Mouse (Mus musculus): ENCODE results near the gene Clcc1. TPM values are rescaled to one million over a fixed set of nuclear protein-coding genes. Genes with fewer than 3 reads are reported as not detected.
"Not testable (repeated sequence)": the region's sequence is repeated elsewhere in the genome, so short reads cannot be mapped to it uniquely, and the experiment has no call there.

Gene Clcc1
- polyA plus RNA-seq, 1 experiment from 2014 or later: 64.5 TPM

GRCm38 (mm10) chr3:108654566-108654965 lies 853 bp downstream of the Clcc1 start:
- H3K27me3 ChIP-seq (ENCODE audit: control insufficient read depth, insufficient read depth, low read length): no peaks in the 10 kb centered on the region
- 26% methylated on average over 14 of the region's 14 CpGs for WGBS
- peak overlapping the region; percentile 79 for H3K4me3 ChIP-seq (ENCODE audit: low read depth, low read length)
- H3K4me1 ChIP-seq (replicated peaks; ENCODE audit: control insufficient read depth, insufficient read depth, low read length): no peaks in the 10 kb centered on the region
- DNase-seq (ENCODE audit: low spot score) (peak; percentile 22), ATAC-seq (ENCODE audit: low FRiP score) (no peak)
- H3K27ac ChIP-seq (ENCODE audit: low read depth, low read length): no peak overlapping the region
- H3K36me3 ChIP-seq (ENCODE audit: control insufficient read depth, insufficient read depth, low read length): no peaks in the 10 kb centered on the region
- H3K4me2 ChIP-seq (replicated peaks; ENCODE audit: low read depth, low read length): peak overlapping the region; percentile 45
- H3K9ac ChIP-seq (ENCODE audit: low read depth, low read length): peak overlapping the region; percentile 90; the same call in 1 of the 2 replicates
- H3K9me3 ChIP-seq (ENCODE audit: control insufficient read depth, low read length): no peaks in the 10 kb centered on the region

- Histone ChIP-seq H3K36me3 (ENCODE audit: control insufficient read depth, insufficient read depth, low read length) (no peaks in the 10 kb centered on the region), H3K27me3 (ENCODE audit: control insufficient read depth, insufficient read depth, low read length) (no peaks in the 10 kb centered on the region), H3K9me3 (ENCODE audit: control insufficient read depth, low read length) (no peaks in the 10 kb centered on the region), H3K9ac (ENCODE audit: low read depth, low read length) (no peak overlapping the region), H3K27ac (ENCODE audit: low read depth, low read length) (no peak overlapping the region), H3K4me3 (ENCODE audit: low read depth, low read length) (no peak overlapping the region), H3K4me2 (replicated peaks; ENCODE audit: low read depth, low read length) (no peak overlapping the region), H3K4me1 (replicated peaks; ENCODE audit: control insufficient read depth, insufficient read depth, low read length) (no peaks in the 10 kb centered on the region)
- ATAC-seq (ENCODE audit: low FRiP score) (no peak), DNase-seq (ENCODE audit: low spot score) (no peak)
- WGBS: 82% methylated on average over 7 of the region's 7 CpGs
These were observed 1.8 kb downstream of the Clcc1 start for GRCm38 (mm10) chr3:108655486-108655885.

GRCm38 (mm10) chr3:108658612-108659011 lies 4.9 kb downstream of the Clcc1 start:
- WGBS: 95% methylated on average over 9 of the region's 9 CpGs

GRCm38 (mm10) chr3:108660941-108661340 lies 7.2 kb downstream of the Clcc1 start:
- Histone ChIP-seq H3K36me3 (ENCODE audit: control insufficient read depth, insufficient read depth, low read length) (peaks cover 8% of the 10 kb centered on the region), H3K9ac (ENCODE audit: low read depth, low read length) (no peak overlapping the region), H3K4me1 (replicated peaks; ENCODE audit: control insufficient read depth, insufficient read depth, low read length) (no peaks in the 10 kb centered on the region), H3K27ac (ENCODE audit: low read depth, low read length) (no peak overlapping the region), H3K9me3 (ENCODE audit: control insufficient read depth, low read length) (no peaks in the 10 kb centered on the region), H3K27me3 (ENCODE audit: control insufficient read depth, insufficient read depth, low read length) (no peaks in the 10 kb centered on the region), H3K4me2 (replicated peaks; ENCODE audit: low read depth, low read length) (no peak overlapping the region), H3K4me3 (ENCODE audit: low read depth, low read length) (no peak overlapping the region)
- 88% methylated on average over 1 of the region's 1 CpGs for WGBS
- ATAC-seq (ENCODE audit: low FRiP score) (no peak), DNase-seq (ENCODE audit: low spot score) (no peak)

More at GRCm38 (mm10) chr3:108658612-108659011, 4.9 kb downstream of the Clcc1 start:
- ATAC-seq (ENCODE audit: low FRiP score) (no peak), DNase-seq (ENCODE audit: low spot score) (no peak)
- Histone ChIP-seq H3K27ac (ENCODE audit: low read depth, low read length) (no peak overlapping the region), H3K4me2 (replicated peaks; ENCODE audit: low read depth, low read length) (no peak overlapping the region), H3K9me3 (ENCODE audit: control insufficient read depth, low read length) (no peaks in the 10 kb centered on the region), H3K27me3 (ENCODE audit: control insufficient read depth, insufficient read depth, low read length) (no peaks in the 10 kb centered on the region), H3K4me3 (ENCODE audit: low read depth, low read length) (no peak overlapping the region), H3K4me1 (replicated peaks; ENCODE audit: control insufficient read depth, insufficient read depth, low read length) (no peaks in the 10 kb centered on the region), H3K9ac (ENCODE audit: low read depth, low read length) (no peak overlapping the region), H3K36me3 (ENCODE audit: control insufficient read depth, insufficient read depth, low read length) (peaks cover 5% of the 10 kb centered on the region)

- no peak overlapping the region for H3K4me3 ChIP-seq (ENCODE audit: low read depth, low read length)
- H3K27ac ChIP-seq (ENCODE audit: low read depth, low read length): no peak overlapping the region
- H3K27me3 ChIP-seq (ENCODE audit: control insufficient read depth, insufficient read depth, low read length): no peaks in the 10 kb centered on the region
- ATAC-seq (ENCODE audit: low FRiP score) (no peak), DNase-seq (ENCODE audit: low spot score) (no peak)
- no peaks in the 10 kb centered on the region for H3K4me1 ChIP-seq (replicated peaks; ENCODE audit: control insufficient read depth, insufficient read depth, low read length)
- no peak overlapping the region for H3K4me2 ChIP-seq (replicated peaks; ENCODE audit: low read depth, low read length)
- H3K9me3 ChIP-seq (ENCODE audit: control insufficient read depth, low read length): no peaks in the 10 kb centered on the region
- no peak overlapping the region for H3K9ac ChIP-seq (ENCODE audit: low read depth, low read length)
- WGBS: 86% methylated on average over 4 of the region's 4 CpGs
- H3K36me3 ChIP-seq (ENCODE audit: control insufficient read depth, insufficient read depth, low read length): peaks cover 16% of the 10 kb centered on the region
These were observed 22.9 kb downstream of the Clcc1 start for GRCm38 (mm10) chr3:108676616-108677015.

GRCm38 (mm10) chr3:108681004-108681403 lies 27.3 kb downstream of the Clcc1 start:
- H3K9me3 ChIP-seq (ENCODE audit: control insufficient read depth, low read length): no peaks in the 10 kb centered on the region
- ATAC-seq (ENCODE audit: low FRiP score) (no peak), DNase-seq (ENCODE audit: low spot score) (no peak)
- H3K27me3 ChIP-seq (ENCODE audit: control insufficient read depth, insufficient read depth, low read length): no peaks in the 10 kb centered on the region
- no peak overlapping the region for H3K4me2 ChIP-seq (replicated peaks; ENCODE audit: low read depth, low read length)
- 77% methylated on average over 4 of the region's 4 CpGs for WGBS
- H3K27ac ChIP-seq (ENCODE audit: low read depth, low read length): no peak overlapping the region
- H3K9ac ChIP-seq (ENCODE audit: low read depth, low read length): no peak overlapping the region
- H3K36me3 ChIP-seq (ENCODE audit: control insufficient read depth, insufficient read depth, low read length): peaks cover 8% of the 10 kb centered on the region
- no peak overlapping the region for H3K4me3 ChIP-seq (ENCODE audit: low read depth, low read length)
- H3K4me1 ChIP-seq (replicated peaks; ENCODE audit: control insufficient read depth, insufficient read depth, low read length): no peaks in the 10 kb centered on the region

GRCm38 (mm10) chr3:108683597-108683996 lies 29.9 kb downstream of the Clcc1 start:
- H3K4me1 ChIP-seq (replicated peaks; ENCODE audit: control insufficient read depth, insufficient read depth, low read length); ATAC-seq (ENCODE audit: low FRiP score); H3K36me3 ChIP-seq (ENCODE audit: control insufficient read depth, insufficient read depth, low read length); H3K27ac ChIP-seq (ENCODE audit: low read depth, low read length); H3K9me3 ChIP-seq (ENCODE audit: control insufficient read depth, low read length); H3K4me2 ChIP-seq (replicated peaks; ENCODE audit: low read depth, low read length); H3K27me3 ChIP-seq (ENCODE audit: control insufficient read depth, insufficient read depth, low read length); H3K9ac ChIP-seq (ENCODE audit: low read depth, low read length); H3K4me3 ChIP-seq (ENCODE audit: low read depth, low read length); DNase-seq (ENCODE audit: low spot score): not testable (repeated sequence)
- WGBS: 92% methylated on average over 5 of the region's 5 CpGs

GRCm38 (mm10) chr3:108685701-108686100 lies 32.0 kb downstream of the Clcc1 start:
- Histone ChIP-seq H3K36me3 (ENCODE audit: control insufficient read depth, insufficient read depth, low read length) (peaks cover 3% of the 10 kb centered on the region; the same call in 1 of the 2 replicates), H3K4me2 (replicated peaks; ENCODE audit: low read depth, low read length) (no peak overlapping the region), H3K4me1 (replicated peaks; ENCODE audit: control insufficient read depth, insufficient read depth, low read length) (no peaks in the 10 kb centered on the region), H3K4me3 (ENCODE audit: low read depth, low read length) (no peak overlapping the region), H3K27ac (ENCODE audit: low read depth, low read length) (no peak overlapping the region), H3K9ac (ENCODE audit: low read depth, low read length) (no peak overlapping the region), H3K27me3 (ENCODE audit: control insufficient read depth, insufficient read depth, low read length) (no peaks in the 10 kb centered on the region), H3K9me3 (ENCODE audit: control insufficient read depth, low read length) (no peaks in the 10 kb centered on the region)
- DNase-seq (ENCODE audit: low spot score): no peak
- no peak for ATAC-seq (ENCODE audit: low FRiP score)
- WGBS: 97% methylated on average over 7 of the region's 7 CpGs

- H3K4me1 ChIP-seq (replicated peaks; ENCODE audit: control insufficient read depth, insufficient read depth, low read length): no peaks in the 10 kb centered on the region
- no peak for DNase-seq (ENCODE audit: low spot score)
- H3K36me3 ChIP-seq (ENCODE audit: control insufficient read depth, insufficient read depth, low read length): no peaks in the 10 kb centered on the region
- H3K27ac ChIP-seq (ENCODE audit: low read depth, low read length): no peak overlapping the region
- H3K27me3 ChIP-seq (ENCODE audit: control insufficient read depth, insufficient read depth, low read length): no peaks in the 10 kb centered on the region
- H3K9ac ChIP-seq (ENCODE audit: low read depth, low read length): no peak overlapping the region
- 74% methylated on average over 6 of the region's 6 CpGs for WGBS
- no peaks in the 10 kb centered on the region for H3K9me3 ChIP-seq (ENCODE audit: control insufficient read depth, low read length)
- no peak overlapping the region for H3K4me2 ChIP-seq (replicated peaks; ENCODE audit: low read depth, low read length)
- ATAC-seq (ENCODE audit: low FRiP score): no peak
- H3K4me3 ChIP-seq (ENCODE audit: low read depth, low read length): no peak overlapping the region
These were observed 35.3 kb downstream of the Clcc1 start for GRCm38 (mm10) chr3:108689015-108689441.
